Mouse (Mus musculus): ENCODE measurements around the gene Mtch1.
"Not testable (repeated sequence)": the region's sequence is repeated elsewhere in the genome, so short reads cannot be mapped to it uniquely, and the experiment has no call there.

The Mtch1 gene

GRCm38 (mm10) chr17:29332186-29332685, 15.5 kb downstream of the Mtch1 start:
- no peak for DNase-seq

DNA sequence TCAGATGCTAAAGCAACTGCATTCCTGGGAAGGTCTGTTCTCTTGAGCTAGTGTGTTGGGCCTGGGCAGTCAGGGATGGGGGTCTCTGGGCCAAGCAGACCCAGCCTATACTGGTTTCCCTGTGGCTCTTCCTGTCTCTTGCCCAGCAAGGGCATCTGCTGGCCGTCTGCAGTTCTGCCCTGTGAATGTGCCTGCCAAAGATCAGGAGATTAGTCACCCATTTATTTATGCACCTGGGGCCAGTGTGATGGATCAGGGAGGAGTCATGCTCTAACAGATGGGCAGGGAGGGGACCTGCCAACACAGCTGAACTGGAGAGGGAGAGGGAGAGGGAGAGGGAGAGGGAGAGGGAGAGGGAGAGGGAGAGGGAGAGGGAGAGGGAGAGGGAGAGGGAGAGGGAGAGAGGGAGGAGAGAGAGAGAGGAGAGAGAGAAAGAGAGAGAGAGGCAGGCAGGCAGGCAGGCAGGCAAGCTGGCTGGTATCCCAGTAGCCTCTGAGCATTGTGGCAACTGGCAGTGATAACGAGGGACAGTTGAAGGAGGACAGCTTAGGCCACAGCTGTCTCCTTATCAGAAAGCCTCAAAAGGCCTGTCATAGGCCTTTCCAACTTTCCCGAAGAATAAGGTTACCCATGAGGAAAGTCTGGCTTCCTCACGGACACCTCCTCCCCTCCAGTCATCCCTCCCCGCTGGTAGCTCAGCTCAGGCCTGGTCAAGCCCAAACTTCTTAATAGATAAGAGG, 16.9 kb downstream of the Mtch1 start:
- DNase-seq = no peak

DNA sequence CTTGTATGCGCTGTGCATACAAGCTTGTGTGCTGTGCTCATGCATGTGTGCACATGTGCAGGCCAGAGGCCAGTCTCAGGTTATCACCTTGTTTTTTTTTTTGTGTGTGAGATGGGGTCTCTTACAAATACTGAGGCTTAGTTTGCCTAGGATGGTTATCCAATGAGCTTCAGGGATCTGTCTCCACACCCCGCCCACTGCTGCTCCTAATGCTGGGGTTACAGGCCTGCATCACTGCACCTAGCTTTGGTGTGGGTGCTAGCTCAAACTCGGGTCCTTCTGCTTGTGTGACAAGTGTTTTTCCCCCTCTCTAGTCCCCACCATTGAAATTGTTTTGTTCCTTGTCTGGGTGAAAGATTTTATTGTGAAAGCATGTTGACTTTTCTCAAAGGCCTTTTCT, 17.5 kb downstream of the Mtch1 start:
- no peak for DNase-seq

DNA sequence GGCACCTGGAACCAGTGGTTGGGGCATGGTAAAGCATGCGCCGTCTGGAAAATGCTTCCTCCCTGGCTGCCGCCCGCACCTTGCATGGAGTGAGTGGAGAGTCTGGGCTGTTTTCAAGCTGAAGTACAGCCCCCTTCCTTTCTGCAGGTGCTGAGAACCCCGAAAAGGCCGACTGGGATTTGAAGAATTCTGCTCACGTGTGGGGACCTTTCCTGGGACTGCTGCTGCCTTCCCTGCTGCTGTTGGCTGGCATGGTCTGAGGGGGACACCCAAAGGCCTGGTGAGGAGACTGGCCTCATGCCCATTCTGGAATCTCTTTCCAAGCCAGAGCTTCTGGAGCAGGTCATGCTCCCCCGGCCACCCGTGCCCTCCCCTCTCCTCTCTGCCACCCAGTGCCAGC, 20.0 kb downstream of the Mtch1 start:
- DNase-seq = no peak

- DNase-seq = no peak
Observed at GRCm38 (mm10) chr17:29326531-29327529, 20.9 kb downstream of the Mtch1 start.

DNA sequence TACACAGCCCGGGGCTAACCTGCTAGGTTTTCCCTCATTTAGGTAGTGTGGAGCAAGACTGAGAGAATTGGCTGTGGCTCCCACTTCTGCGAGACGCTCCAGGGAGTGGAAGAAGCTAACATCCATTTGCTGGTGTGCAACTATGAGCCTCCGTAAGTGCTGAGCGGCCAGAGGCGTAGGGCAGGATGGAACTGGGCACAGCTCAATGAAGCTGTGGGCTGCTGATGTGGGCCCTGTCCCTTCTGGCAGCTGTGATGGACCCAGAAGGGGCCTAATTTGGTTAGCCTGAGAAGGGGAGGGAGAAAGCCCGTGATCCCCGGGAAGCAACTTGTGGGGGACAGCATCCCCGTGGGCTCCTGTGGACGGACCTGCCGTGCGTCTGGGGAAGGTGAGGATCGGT, 21.9 kb downstream of the Mtch1 start:
- DNase-seq = no peak

GRCm38 (mm10) chr17:29323625-29324024, 24.1 kb downstream of the Mtch1 start:
- no peak for DNase-seq

- DNase-seq = peak; percentile 78
Observed at GRCm38 (mm10) chr17:29322603-29322962, 25.2 kb downstream of the Mtch1 start.

- no peak for DNase-seq
Observed at GRCm38 (mm10) chr17:29321765-29322602, 25.8 kb downstream of the Mtch1 start.

DNA sequence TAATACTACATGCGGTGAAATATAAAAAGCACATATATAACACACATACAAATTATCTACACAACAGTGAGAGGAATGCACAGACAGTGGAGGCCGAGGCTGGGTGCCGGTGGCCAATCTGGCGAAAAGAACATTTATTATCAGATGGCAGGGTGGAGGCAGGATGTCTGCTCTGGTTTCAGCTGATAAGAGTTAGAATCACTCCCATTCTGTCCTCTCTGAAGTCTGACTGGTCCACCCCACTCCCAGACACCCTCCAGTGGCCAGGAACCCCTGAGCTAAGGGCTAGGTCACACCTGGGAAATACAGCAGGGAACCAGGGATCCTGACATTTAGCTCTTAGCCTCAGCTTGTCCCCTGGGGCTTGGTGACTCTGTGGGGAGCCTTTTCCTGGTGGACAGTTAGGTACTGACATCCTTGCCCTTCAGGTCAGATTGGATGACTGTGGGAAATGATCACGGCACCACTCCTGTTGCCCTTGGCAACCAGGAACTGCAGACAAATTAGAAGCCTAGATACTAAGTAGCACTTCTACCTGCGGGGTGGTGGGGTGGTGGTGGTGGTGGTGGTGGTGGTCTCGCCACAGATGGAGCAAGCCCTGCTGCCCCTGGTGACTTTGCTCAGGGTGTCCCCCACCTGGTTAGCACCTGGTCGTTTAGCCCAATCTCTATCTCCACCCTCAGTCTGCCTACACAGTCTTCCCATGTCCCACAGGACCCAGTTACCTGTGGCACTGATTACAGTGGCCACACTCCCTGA, 27.7 kb downstream of the Mtch1 start:
- no peak for DNase-seq

DNA sequence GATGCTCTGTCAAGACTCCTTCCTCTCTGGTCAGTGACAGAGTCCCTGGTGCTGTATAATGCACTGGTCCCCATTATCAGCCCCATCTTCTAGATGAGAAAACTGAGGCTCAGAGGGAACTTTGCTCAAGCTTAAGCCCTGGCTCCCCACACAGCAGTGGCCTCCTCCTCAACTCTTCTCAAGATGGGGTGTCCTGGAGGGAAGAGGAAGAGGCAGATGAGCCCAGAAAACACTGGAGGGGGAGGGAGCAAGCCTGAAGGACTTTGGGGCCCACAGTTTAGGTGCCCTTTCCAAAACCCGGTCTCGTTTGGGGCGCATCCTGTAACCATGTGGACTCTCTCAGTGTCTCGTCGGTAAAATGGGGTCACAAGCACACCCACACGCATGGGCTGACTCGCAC, 28.3 kb downstream of the Mtch1 start:
- no peak for DNase-seq

DNA sequence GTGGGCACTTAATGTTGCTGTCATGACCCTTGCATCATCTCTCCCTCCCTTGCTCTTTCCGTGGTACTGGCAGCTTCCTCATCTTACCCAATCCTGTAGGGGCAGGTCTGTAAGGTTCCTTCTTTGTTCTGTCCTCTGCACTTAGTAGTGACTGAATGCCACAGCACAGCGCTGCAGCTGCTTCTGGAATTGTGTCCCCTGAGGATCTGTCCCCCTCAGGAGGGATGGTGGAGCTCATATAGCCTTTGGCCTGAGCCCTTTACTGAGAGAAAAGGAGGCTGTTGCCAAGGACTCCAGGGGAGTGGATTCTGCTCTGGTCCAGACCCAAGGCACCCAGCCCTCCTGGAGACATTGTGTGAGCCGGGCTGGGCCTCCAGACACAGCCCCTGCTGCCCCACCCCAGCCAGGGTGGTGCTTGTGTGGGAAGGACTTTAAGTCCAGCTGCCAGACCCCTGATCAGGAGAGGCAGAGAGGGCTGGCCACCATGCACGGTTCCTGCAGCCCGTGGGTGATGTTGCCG, 28.9 kb downstream of the Mtch1 start:
- no peak for DNase-seq

DNA sequence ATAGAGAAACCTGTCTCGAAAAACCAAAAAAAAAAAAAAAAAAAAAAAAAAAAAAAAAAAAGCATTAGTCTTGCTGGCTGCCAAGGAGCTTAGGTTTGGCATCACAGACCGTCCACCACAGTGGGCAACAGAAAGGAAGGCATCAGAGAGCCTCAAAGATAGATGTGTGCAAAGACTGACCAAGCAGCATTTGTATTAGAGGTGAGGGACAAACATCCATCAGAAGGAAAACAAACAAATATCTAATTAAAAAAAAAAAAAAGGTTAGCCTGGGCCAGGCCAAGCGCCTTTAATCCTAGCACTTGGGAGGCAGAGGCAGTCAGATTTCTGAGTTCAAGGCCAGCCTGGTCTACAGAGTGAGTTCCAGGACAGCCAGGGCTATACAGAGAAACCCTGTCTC, 30.4 kb downstream of the Mtch1 start, which contains the start of gene Pi16:
TSS of gene Pi16 (plus strand) at position 301 of the 400 bp plus-strand sequence.
- DNase-seq = not testable (repeated sequence)

GRCm38 (mm10) chr17:29316891-29317290, 30.8 kb downstream of the Mtch1 start:
- DNase-seq = no peak

DNA sequence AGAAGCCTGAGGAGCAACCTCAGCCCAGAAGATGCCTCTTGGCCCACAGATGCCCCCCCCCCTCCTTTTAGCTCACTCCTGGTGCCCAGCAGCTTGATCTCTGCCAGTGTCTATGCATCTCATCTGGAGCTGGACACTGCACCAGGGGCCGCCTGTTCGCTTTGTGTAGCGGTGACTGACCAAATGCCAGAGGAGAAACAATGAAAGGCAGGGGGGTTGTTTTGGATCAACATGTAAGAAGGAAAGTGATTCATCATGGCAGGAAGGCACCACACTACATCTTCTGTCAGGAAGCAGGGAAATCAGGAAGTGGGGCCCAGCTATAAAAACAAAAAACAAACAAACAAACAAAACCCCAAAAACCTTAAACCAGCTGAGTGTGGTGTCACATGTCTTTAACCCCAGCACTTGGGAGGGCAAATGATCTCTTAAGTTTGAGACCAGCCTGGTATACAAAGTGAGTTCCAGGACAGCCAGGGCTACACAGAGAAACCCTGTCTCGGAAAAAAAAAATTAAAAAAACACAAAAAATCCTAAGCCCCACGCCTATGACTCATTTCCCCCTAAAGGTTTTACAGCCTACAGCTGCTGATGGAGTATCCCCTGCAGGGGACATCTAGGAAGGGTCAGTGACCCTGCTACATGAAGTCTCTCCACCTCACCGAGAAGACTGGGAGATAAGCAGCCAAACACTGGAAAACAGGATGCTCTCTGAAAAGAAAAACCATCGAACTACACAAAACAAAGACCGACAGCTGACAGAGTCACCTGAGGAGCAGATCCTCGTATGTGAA, 31.9 kb downstream of the Mtch1 start:
- DNase-seq = no peak

DNA sequence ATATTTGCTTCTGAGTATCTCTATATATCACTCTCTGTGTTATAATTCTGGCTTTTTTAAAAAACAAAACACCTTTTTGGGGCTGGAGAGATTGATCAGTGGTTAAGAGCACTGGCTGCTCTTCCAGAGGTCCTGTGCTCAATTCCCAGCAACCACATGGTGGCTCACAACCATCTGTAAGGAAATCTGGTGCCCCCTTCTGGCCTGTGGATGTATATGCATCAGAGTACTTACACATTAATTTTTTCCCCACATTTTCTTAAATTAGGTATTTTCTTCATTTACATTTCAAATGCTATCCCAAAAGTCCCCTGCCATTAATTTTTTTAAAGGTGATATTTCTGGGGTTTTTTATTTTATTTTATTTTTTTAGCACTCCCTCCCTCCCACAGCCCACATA, 34.4 kb downstream of the Mtch1 start:
- DNase-seq = no peak

GRCm38 (mm10) chr17:29312082-29312481, 35.7 kb downstream of the Mtch1 start:
- DNase-seq = no peak

DNA sequence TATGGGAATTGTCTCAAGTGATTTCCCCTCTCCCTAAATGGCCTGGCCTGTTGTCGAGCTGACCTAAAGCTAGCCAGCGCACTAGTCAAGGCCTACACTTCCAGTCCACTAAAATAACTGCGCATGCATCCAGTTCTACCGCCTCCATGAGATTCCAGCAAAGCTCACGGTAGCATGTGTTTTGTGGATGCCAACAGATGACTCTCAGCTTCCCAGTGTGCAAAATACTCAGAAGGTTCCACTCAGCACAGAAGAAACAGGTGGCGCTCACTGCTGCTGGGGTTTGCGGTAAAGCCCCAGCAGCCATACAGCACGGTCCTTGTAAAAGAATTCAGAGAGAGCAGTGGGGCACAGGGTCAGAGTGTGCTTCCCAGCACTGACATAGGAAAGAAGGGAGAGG, 36.1 kb downstream of the Mtch1 start:
- DNase-seq = no peak

DNA sequence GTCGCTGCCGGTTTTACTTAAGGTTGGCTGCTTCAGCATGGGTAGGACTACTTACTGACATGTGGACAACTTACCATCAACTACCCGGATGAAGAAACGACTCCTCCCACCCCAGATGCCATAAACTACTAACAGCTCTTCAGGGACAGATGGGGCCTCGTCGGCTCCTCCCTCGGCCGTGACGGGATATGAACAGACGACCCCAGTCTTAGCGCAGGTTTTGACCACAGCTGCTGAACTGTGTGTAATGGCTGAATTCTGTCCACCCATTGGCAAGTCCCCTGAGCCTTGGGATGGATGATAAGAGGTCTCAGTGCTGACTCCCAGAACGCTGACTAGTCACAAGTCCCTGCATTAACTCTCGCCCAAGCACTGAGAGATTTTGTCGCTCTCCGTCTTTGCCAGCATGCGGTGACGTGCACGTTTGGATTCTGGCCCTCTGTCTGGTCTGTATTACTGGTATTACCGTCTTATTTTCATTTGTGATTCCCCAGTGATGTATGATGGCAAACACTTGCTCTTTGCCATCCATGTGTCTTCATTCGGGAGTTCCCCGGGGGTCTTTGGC, 37.6 kb downstream of the Mtch1 start:
- no peak for DNase-seq

DNA sequence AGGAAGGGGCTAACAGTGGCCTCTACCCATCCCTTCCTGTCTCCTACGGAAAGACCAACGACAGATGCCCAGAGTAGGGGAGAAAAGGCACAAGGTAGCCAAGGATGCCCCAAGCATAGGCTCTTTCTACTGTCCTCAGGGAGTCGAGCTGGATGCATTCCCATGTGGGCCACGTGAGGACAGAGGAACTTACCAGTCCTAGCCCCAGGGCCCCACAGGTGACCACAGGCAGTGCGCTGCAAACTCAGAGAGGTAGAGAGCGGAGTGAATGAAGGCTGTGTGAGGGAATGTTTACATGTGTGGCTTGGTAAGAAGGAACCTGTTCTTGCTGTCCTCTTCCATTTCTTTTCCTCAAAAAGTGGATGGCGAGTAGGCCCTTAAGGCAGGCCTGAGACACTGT, 41.9 kb downstream of the Mtch1 start:
- no peak for DNase-seq

Measured in lung, postnatal 14 days (tissue).